Mouse (Mus musculus) thymus, postnatal 10 days (tissue): ENCODE data around the gene Lhx8.

ENCODE experiments used
- DNase-seq, 2 experiments: peaks; one replicate each; pipeline ENCODE4 v3.0.0; 2021; ENCODE audit warnings: low spot score in 2 of 2

Gene Lhx8

GRCm38 (mm10) chr3:154330181-154331002 is at the start of gene Lhx8:
Gene Lhx8 (minus strand): TSS chr3:154330659.
- no peak for DNase-seq

- no peak for DNase-seq
Measured at GRCm38 (mm10) chr3:154373536-154373935, 43.1 kb upstream of the Lhx8 start.

- no peak for DNase-seq
Measured at GRCm38 (mm10) chr3:154372688-154373087, 42.2 kb upstream of the Lhx8 start.

- DNase-seq = no peak
Measured at GRCm38 (mm10) chr3:154367327-154367726, 36.9 kb upstream of the Lhx8 start.

- DNase-seq = no peak
Measured at GRCm38 (mm10) chr3:154364604-154365209, 34.2 kb upstream of the Lhx8 start.

- no peak for DNase-seq
Measured at GRCm38 (mm10) chr3:154363507-154363906, 33.0 kb upstream of the Lhx8 start.

GRCm38 (mm10) chr3:154359231-154359630 is 28.8 kb upstream of the Lhx8 start:
- DNase-seq = no peak

GRCm38 (mm10) chr3:154340294-154340914 is 9.9 kb upstream of the Lhx8 start:
- no peak for DNase-seq

- DNase-seq = no peak
Measured at GRCm38 (mm10) chr3:154339649-154340260, 9.3 kb upstream of the Lhx8 start.

- no peak for DNase-seq
Measured at GRCm38 (mm10) chr3:154334806-154335205, 4.3 kb upstream of the Lhx8 start.

- no peak for DNase-seq
Measured at GRCm38 (mm10) chr3:154333401-154333999, 3.0 kb upstream of the Lhx8 start.

GRCm38 (mm10) chr3:154332941-154333340 is 2.5 kb upstream of the Lhx8 start:
- no peak for DNase-seq

- DNase-seq = no peak
Measured at GRCm38 (mm10) chr3:154332213-154332530, 1.7 kb upstream of the Lhx8 start.

GRCm38 (mm10) chr3:154331506-154332212 is 1.2 kb upstream of the Lhx8 start:
- DNase-seq = no peak

GRCm38 (mm10) chr3:154331003-154331340 is 513 bp upstream of the Lhx8 start:
- no peak for DNase-seq

- DNase-seq = no peak
Measured at GRCm38 (mm10) chr3:154329323-154330180, 907 bp downstream of the Lhx8 start.

GRCm38 (mm10) chr3:154328721-154329322 is 1.6 kb downstream of the Lhx8 start:
- no peak for DNase-seq

GRCm38 (mm10) chr3:154327883-154328720 is 2.4 kb downstream of the Lhx8 start:
- no peak for DNase-seq
